Mouse (Mus musculus) liver, embryonic 12.5 days (tissue): Measurements from ENCODE around the gene Pip4k2b. TPM values are rescaled to one million over a fixed set of nuclear protein-coding genes. Genes with fewer than 3 reads are reported as not detected.

ENCODE experiments used
- ATAC-seq: fragments of 200-750 bp; cut with Nextera tagmentation; 2 replicates; pipeline ENCODE4 v1.8.0; 2017; ENCODE audit warnings: moderate number of reproducible peaks, mild to moderate bottlenecking, moderate library complexity
- H3K27ac ChIP-seq: fragments of 300-500 bp; sonication (generic); 2 replicates; pipeline ENCODE4 v1.5.1; 2016; ENCODE audit warnings: mild to moderate bottlenecking
- H3K27me3 ChIP-seq: fragments of 300-500 bp; sonication (generic); replicated peaks from 2 replicates; pipeline ENCODE4 v1.6.1; 2016; ENCODE audit warnings: mild to moderate bottlenecking, moderate library complexity
- H3K36me3 ChIP-seq: fragments of 300-500 bp; sonication (generic); 2 replicates; pipeline ENCODE4 v1.6.1; 2016; ENCODE audit warnings: mild to moderate bottlenecking, moderate library complexity
- H3K4me1 ChIP-seq: fragments of 300-500 bp; sonication (generic); 2 replicates; pipeline ENCODE4 v1.6.1; 2016
- H3K4me2 ChIP-seq: fragments of 300-500 bp; sonication (generic); 2 replicates; pipeline ENCODE4 v1.6.1; 2016; ENCODE audit warnings: mild to moderate bottlenecking, moderate library complexity
- H3K4me3 ChIP-seq: fragments of 300-500 bp; sonication (generic); 2 replicates; pipeline ENCODE4 v1.5.1; 2016; ENCODE audit warnings: mild to moderate bottlenecking, moderate library complexity
- H3K9ac ChIP-seq: fragments of 300-500 bp; sonication (generic); 2 replicates; pipeline ENCODE4 v1.6.1; 2016; ENCODE audit warnings: mild to moderate bottlenecking, moderate library complexity
- H3K9me3 ChIP-seq: fragments of 300-500 bp; sonication (generic); replicated peaks from 2 replicates; pipeline ENCODE4 v1.6.1; 2016; ENCODE audit warnings: mild to moderate bottlenecking, moderate library complexity
- WGBS: fragments of 180-500 bp; shearing (Covaris S2); methylation state at CpG from one replicate; pipeline ENCODE4 v1.1.7; 2016; ENCODE audit not compliant: insufficient replicate concordance; 5-methylcytosine and 5-hydroxymethylcytosine counted together
- polyA plus RNA-seq: library from polyadenylated mRNA; unstranded; fragments of >200 nt; fragmentation: Nextera tagmentation; extraction: Ambion mirVana; gene quantifications from 2 replicates; pipeline ENCODE4 v1.2.1, GENCODE M21; 2016

Gene Pip4k2b
- polyA plus RNA-seq, 1 experiment from 2014 or later, result 0.92 TPM

DNA sequence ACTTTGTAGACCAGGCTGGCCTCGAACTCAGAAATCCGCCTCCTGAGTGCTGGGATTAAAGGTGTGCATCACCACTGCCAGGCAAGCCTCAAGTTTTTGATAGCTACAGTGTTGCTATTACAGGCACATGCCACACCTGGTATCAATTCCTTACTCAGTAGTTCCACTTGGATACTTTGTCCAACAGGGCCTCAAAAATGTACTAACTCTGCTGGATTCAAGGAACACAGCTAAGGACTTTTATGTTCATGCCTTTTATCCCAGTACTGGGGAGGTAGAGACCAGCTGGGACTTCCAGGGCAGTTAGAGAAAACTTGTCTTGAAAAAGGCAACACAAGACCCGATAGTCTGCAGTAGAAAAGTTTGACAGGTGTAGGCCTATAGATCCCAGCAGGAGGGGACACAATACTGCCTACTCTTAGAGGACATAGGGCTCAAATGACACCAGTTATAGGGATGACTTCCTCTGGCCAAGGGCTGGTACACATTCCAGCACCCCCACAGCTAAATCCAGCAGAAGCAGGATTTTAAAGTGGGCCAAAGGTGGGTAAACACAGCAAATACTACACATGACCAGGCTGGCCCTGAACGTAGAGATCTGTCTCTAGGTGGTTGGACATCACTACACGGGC, 32.1 kb upstream of the Pip4k2b start:
- 55% methylated on average over 5 of the region's 5 CpGs for WGBS
- H3K4me3 ChIP-seq, result no peak overlapping the region
- H3K4me1 ChIP-seq, result peaks cover 37% of the 10 kb centered on the region
- no peak overlapping the region for H3K4me2 ChIP-seq
- peak overlapping the region; percentile 55 for H3K27ac ChIP-seq
- H3K27me3 ChIP-seq, result no peaks in the 10 kb centered on the region
- ATAC-seq, result peak; percentile 40
- H3K9me3 ChIP-seq, result no peaks in the 10 kb centered on the region
- H3K9ac ChIP-seq, result no peak overlapping the region
- peaks cover 65% of the 10 kb centered on the region for H3K36me3 ChIP-seq

DNA sequence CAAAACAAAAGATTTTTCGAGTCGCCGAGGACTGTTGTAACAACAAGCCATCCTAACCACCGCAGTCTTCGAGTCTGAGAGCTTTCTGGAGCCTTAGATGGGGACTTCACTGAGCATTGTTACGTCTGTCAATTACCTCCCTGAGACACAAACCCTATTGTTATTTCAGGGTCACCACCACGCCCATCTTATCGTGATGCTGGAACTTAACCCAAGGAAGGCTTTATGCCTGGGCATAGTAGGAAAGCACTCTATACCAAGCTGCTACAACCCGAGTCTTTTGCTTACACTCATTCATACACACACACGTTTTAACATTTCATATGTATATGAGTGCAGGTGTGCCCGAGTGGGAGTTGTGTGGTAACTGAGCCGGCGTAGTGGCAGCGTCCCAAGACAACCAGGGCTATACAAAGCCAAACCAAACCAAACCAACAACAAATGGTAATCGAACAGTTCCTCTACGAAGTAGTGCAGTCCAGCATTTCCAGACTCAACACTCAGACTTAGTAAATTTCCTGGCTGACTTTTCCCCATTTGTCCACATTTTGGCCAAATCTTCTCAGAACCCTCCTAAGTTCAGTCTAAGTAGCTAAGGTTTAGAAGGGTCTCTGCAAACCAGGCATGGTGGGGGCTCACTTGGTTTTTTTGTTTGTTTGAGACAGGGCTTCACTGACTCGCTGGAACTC, 31.4 kb upstream of the Pip4k2b start, which contains the start of gene 1700001P01Rik:
Gene 1700001P01Rik (minus strand): TSS at position 111 of the 689 bp plus-strand sequence.
- H3K36me3 ChIP-seq, result peaks cover 58% of the 10 kb centered on the region
- peak within 1 kb of the TSS; percentile 55 for H3K27ac ChIP-seq
- no peaks in the 10 kb centered on the region for H3K27me3 ChIP-seq
- no peak within 1 kb of the TSS for H3K4me2 ChIP-seq
- 41% methylated on average over 17 of the region's 17 CpGs for WGBS
- ATAC-seq, result no peak
- peaks cover 34% of the 10 kb centered on the region for H3K4me1 ChIP-seq
- H3K9me3 ChIP-seq, result no peaks in the 10 kb centered on the region
- no peak within 1 kb of the TSS for H3K9ac ChIP-seq
- no peak within 1 kb of the TSS for H3K4me3 ChIP-seq

DNA sequence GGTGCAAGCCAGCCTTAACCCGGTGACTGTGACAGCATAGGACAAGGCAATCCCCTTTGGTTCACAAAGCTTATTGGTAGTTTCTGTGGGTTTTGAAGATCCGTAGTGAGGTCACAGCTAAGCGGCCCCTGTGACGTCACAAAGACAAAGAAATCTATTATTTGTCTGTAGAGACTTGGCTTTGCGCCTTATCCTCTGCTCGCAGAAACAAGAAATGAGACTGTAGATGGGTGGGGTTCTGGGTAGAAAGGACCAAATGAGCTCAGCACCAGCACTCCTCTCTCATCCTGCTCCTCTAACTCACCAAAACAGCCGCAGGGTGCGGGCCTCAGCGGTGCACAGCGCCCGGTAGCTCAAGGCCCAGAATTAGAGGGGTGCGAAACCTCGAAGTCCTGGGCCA, 30.7 kb upstream of the Pip4k2b start:
- no peaks in the 10 kb centered on the region for H3K27me3 ChIP-seq
- peaks cover 51% of the 10 kb centered on the region for H3K36me3 ChIP-seq
- H3K9me3 ChIP-seq, result no peaks in the 10 kb centered on the region
- no peak overlapping the region for H3K9ac ChIP-seq
- no peak for ATAC-seq
- no peak overlapping the region for H3K4me3 ChIP-seq
- no peak overlapping the region for H3K27ac ChIP-seq
- 68% methylated on average over 13 of the region's 13 CpGs for WGBS
- no peak overlapping the region for H3K4me2 ChIP-seq
- H3K4me1 ChIP-seq, result peaks cover 26% of the 10 kb centered on the region

DNA sequence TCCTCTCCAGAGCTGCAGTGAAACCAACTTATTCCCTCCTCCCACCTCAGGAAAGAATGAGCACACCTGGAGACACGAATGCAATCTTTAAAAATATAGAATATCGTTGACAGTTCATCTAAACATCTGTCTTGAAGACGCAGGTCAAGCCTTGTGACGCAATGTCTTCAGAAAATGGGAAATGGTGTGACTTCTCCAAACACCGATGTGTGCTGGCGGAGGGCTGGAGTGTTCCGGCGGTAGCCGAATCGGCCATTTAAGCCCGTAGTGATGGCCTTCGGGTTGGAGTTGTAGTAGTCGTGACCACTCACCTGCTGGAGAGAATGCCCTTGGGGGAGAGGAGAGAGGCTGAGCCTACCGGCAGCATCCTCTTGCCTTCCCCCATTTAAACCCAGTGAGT, 26.9 kb upstream of the Pip4k2b start:
- H3K27ac ChIP-seq, result no peak overlapping the region
- 0 out of 2 replicates have a peak, but pooled peaks cover 4% of the 10 kb centered on the region for H3K27me3 ChIP-seq
- H3K4me3 ChIP-seq, result no peak overlapping the region
- peaks cover 16% of the 10 kb centered on the region for H3K4me1 ChIP-seq
- H3K9me3 ChIP-seq, result no peaks in the 10 kb centered on the region
- H3K36me3 ChIP-seq, result peaks cover 14% of the 10 kb centered on the region
- no peak overlapping the region for H3K4me2 ChIP-seq
- H3K9ac ChIP-seq, result no peak overlapping the region
- 67% methylated on average over 14 of the region's 14 CpGs for WGBS
- no peak for ATAC-seq

DNA sequence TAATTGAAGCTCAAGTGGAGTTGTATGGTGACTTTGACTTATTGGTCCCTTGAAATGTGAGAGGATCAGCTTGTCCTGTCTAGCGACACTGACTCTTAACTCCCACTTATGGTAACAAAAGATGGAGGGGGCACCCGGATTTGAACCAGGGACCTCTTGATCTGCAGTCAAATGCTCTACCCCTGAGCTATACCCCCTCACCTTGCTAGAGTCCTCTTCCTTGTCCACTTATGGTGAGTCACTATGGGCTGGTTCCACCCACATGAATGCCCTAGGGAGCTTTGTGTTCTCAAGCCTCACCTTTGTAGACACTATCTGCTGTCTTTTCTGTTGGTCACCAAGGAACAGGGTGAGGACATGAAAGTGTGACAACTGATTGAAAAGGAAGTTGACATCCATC, 25.2 kb upstream of the Pip4k2b start:
- no peak for ATAC-seq
- no peaks in the 10 kb centered on the region for H3K36me3 ChIP-seq
- WGBS, result 27% methylated on average over 2 of the region's 2 CpGs

DNA sequence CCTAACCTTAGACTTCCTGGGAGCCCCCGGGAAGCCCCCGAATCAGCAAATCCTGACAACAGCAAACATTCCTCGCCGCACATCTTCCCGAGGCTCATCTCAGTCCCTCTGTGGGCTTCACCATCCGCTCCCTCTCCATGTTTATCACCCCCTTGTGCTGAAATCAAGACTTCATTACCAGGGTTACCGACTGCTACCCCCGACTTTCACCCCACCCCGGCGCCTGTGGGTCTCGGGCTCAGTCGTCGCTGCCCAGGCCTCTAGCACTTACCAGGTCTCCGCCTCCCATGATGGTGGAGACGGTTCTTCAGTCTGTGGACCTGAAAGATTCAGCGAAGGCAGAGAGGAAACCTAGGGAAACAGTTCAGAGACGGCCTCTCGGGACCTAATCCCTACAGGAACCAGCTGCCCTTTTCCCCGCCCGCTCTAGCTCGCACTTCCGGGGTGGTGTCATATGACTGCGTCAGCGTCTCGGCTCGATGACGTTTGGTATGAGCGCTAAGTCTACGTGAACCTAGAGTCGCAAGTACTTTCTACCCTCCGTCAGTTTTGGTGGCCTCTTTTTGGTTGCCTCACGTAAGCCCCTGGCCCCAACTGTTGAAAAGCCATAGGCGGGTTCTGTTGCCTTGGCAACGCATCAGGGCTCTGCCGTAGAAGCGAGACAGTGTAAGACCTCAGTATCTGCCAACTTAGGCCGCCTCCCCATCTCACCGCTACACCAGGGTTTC, 21.8 kb upstream of the Pip4k2b start, which contains the start of gene Cwc25:
Gene Cwc25 (minus strand): TSS at position 403 of the 728 bp plus-strand sequence.
- under 1% methylated on average over 38 of the region's 38 CpGs for WGBS
- Histone ChIP-seq H3K36me3 (peaks cover 30% of the 10 kb centered on the region), H3K9me3 (no peaks in the 10 kb centered on the region), H3K9ac (peak within 1 kb of the TSS; percentile 91), H3K4me1 (peaks cover 24% of the 10 kb centered on the region), H3K27ac (peak within 1 kb of the TSS; percentile 94), H3K4me3 (peak within 1 kb of the TSS; percentile 95), H3K4me2 (peak within 1 kb of the TSS; percentile 84), H3K27me3 (0 out of 2 replicates have a peak, but pooled peaks cover 4% of the 10 kb centered on the region)
- peak; percentile 93 for ATAC-seq

More for the DNA sequence above, 25.2 kb upstream of the Pip4k2b start:
- Histone ChIP-seq H3K9me3 (no peaks in the 10 kb centered on the region), H3K9ac (no peak overlapping the region), H3K4me1 (peaks cover 19% of the 10 kb centered on the region), H3K4me2 (no peak overlapping the region), H3K27me3 (0 out of 2 replicates have a peak, but pooled peaks cover 4% of the 10 kb centered on the region), H3K27ac (no peak overlapping the region), H3K4me3 (no peak overlapping the region)

DNA sequence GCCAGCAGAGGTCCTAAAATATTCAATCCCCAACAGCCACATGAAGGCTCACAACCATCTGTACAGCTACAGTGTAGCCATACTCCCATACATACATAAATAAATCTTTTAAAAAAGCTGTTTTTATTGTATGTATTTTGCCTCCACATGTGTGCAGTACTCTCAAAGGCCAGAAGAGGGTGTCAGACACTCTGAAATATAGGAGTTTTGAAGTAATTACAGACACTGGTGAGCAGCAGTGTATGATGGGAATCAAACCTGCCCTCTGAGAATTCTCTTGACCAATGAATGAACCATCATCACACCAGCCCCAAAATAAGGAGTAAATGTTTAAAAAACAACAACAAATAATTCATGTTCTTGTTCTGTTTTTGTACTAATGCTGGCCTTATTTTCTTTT, 17.1 kb upstream of the Pip4k2b start:
- no peak overlapping the region for H3K4me3 ChIP-seq
- ATAC-seq, result no peak
- peaks cover 76% of the 10 kb centered on the region for H3K36me3 ChIP-seq

DNA sequence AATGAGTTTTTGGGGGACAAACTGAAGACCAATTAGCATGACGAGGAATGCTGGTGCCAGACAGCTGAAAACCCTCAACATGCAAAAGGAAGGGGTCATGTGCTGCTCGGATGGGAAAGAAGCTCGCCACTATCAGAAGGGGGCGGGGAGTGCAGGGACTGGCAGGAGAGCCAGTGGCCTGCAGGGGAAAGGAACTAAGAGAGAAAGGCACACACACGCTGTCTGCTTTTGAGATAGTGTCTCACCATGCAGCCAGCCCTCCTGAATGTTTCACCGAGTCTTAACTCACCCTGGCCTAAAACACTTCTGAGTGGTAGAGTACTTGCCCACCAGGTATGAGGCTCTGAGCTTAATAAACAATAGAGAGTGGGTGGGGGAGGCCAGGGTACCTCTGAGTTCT, 14.4 kb upstream of the Pip4k2b start:
- H3K27me3 ChIP-seq, result no peaks in the 10 kb centered on the region
- H3K9me3 ChIP-seq, result no peaks in the 10 kb centered on the region
- no peak overlapping the region for H3K4me3 ChIP-seq
- H3K4me1 ChIP-seq, result peaks cover 6% of the 10 kb centered on the region
- H3K4me2 ChIP-seq, result no peak overlapping the region
- WGBS, result 66% methylated on average over 6 of the region's 6 CpGs
- ATAC-seq, result no peak
- no peak overlapping the region for H3K27ac ChIP-seq
- no peak overlapping the region for H3K9ac ChIP-seq
- peaks cover 95% of the 10 kb centered on the region for H3K36me3 ChIP-seq

More for the DNA sequence above, 17.1 kb upstream of the Pip4k2b start:
- Histone ChIP-seq H3K27ac (no peak overlapping the region), H3K9ac (no peak overlapping the region), H3K27me3 (no peaks in the 10 kb centered on the region), H3K9me3 (no peaks in the 10 kb centered on the region), H3K4me1 (peaks cover 19% of the 10 kb centered on the region), H3K4me2 (no peak overlapping the region)

DNA sequence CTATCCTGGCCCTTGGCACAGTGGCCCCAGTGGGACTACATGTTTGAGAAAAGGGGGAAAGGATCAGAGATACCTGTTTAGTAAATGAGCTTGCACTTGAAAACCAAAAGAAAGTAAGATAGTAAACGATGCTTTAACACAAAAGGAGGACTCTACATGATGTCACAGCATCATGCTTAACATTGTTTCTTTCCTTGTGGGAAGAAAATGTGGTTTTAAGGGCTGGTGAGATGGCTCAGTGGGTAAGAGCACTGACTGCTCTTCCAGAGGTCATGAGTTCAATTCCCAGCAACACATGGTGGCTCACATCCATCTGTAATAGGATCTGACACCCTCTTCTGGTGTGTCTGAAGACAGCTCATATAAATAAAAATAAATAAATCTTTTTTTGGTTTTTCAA, 13.6 kb upstream of the Pip4k2b start:
- 78% methylated on average over 1 of the region's 1 CpGs for WGBS
- H3K4me1 ChIP-seq, result peaks cover 6% of the 10 kb centered on the region

DNA sequence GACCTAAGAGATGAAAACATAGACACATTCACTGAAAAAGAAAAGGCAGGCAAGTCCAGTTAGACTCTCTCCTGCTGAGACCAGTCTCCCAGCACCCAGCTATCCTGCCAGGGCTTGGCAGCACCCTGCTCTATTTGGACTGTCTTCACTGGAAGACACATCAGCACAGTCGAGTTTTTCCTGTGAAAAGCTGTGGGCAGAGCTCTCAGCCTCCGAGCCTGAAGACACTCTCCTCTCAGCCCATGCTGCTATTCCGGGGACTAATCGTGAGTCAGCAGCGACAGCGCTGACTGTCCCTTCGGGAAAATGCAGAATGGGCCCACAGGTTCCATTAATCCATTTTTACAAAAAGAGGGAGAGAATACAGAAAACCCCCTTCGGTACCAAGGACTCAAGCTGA, 8.8 kb upstream of the Pip4k2b start:
- Histone ChIP-seq H3K4me3 (no peak overlapping the region), H3K36me3 (peaks cover 92% of the 10 kb centered on the region), H3K4me2 (no peak overlapping the region), H3K4me1 (peaks cover 17% of the 10 kb centered on the region), H3K9me3 (peaks cover 5% of the 10 kb centered on the region; the same call in 1 of the 2 replicates), H3K9ac (no peak overlapping the region), H3K27ac (no peak overlapping the region), H3K27me3 (no peaks in the 10 kb centered on the region)
- ATAC-seq, result no peak
- 87% methylated on average over 8 of the region's 8 CpGs for WGBS

More for the DNA sequence above, 13.6 kb upstream of the Pip4k2b start:
- no peak overlapping the region for H3K4me3 ChIP-seq
- H3K27me3 ChIP-seq, result no peaks in the 10 kb centered on the region
- H3K9me3 ChIP-seq, result no peaks in the 10 kb centered on the region
- H3K36me3 ChIP-seq, result peaks cover 96% of the 10 kb centered on the region
- H3K27ac ChIP-seq, result no peak overlapping the region
- ATAC-seq, result no peak
- H3K9ac ChIP-seq, result no peak overlapping the region
- no peak overlapping the region for H3K4me2 ChIP-seq

DNA sequence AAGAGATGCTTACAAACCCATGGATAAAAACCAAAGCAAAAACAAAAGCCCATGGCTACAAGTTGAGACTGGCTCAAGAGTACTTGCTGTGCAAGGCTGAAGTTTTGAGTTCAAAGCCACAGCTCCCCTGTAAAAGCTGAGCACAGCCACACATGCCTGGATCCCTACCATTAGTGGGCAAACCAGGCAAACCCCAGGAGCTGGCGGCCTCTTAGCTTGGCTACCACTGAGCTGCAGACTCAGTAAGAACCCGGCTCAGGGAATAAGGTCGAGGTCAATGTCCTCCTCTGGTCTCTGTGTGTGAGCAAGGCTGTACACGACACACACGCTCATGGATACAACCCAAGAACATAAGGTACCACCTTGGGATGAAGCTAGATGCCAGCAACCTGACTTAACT, 4.0 kb upstream of the Pip4k2b start:
- H3K9ac ChIP-seq, result no peak overlapping the region
- no peak for ATAC-seq
- no peak overlapping the region for H3K4me3 ChIP-seq
- no peaks in the 10 kb centered on the region for H3K27me3 ChIP-seq
- H3K4me1 ChIP-seq, result peaks cover 27% of the 10 kb centered on the region
- WGBS, result 87% methylated on average over 5 of the region's 5 CpGs
- H3K4me2 ChIP-seq, result no peak overlapping the region
- H3K36me3 ChIP-seq, result peaks cover 73% of the 10 kb centered on the region
- peaks cover 5% of the 10 kb centered on the region; the same call in 1 of the 2 replicates for H3K9me3 ChIP-seq
- no peak overlapping the region for H3K27ac ChIP-seq

DNA sequence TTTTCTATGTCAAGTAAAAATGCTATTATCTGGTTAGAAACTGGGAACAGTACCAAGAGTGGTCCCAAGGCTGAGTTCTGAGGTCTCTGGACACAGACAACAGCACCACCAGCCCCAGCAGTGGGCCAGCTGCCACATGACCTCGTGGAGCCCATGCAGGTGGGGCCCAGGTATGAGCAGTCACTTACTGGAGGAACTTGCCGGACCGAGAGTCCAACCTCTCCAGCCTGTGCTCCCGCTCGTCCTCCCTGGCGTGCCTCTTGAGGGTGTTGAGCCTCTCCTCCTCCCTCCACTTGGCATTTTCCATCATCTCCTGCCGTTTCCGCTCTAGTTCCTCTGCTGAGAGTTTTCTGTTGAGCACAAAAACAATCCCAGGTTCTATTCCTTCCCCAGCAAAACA, 3.3 kb upstream of the Pip4k2b start:
- H3K27me3 ChIP-seq, result no peaks in the 10 kb centered on the region
- H3K4me1 ChIP-seq, result peaks cover 35% of the 10 kb centered on the region
- no peak for ATAC-seq
- no peak overlapping the region for H3K4me2 ChIP-seq
- 87% methylated on average over 8 of the region's 8 CpGs for WGBS
- H3K4me3 ChIP-seq, result no peak overlapping the region
- peaks cover 66% of the 10 kb centered on the region for H3K36me3 ChIP-seq
- no peak overlapping the region for H3K27ac ChIP-seq
- H3K9me3 ChIP-seq, result peaks cover 5% of the 10 kb centered on the region; the same call in 1 of the 2 replicates
- no peak overlapping the region for H3K9ac ChIP-seq
